Mouse (Mus musculus) myocyte (in vitro differentiated cells): Measurements from ENCODE around the gene Tsr1.

Source experiments
- CEBPB ChIP-seq: IDR thresholded peaks from 2 replicates; pipeline ENCODE4 v1.6.1; 2011; ENCODE audit warnings: mild to moderate bottlenecking, moderate library complexity; ENCODE audit not compliant: poor library complexity, insufficient read depth, severe bottlenecking
- E2F4 ChIP-seq: IDR thresholded peaks from one replicate; pipeline ENCODE4 v1.6.1; 2011; ENCODE audit warnings: mild to moderate bottlenecking, control low read depth, moderate library complexity; ENCODE audit not compliant: insufficient read depth
- MAX ChIP-seq: IDR thresholded peaks from one replicate; pipeline ENCODE4 v1.6.1; 2011; ENCODE audit warnings: low read depth, mild to moderate bottlenecking, control low read depth
- POLR2A ChIP-seq: IDR thresholded peaks from one replicate; pipeline ENCODE4 v1.6.1; 2011; ENCODE audit warnings: low read depth, mild to moderate bottlenecking, control low read depth, moderate library complexity; ENCODE audit not compliant: insufficient read length
- REST ChIP-seq: IDR thresholded peaks from one replicate; pipeline ENCODE4 v1.6.1; 2011; ENCODE audit warnings: mild to moderate bottlenecking, control low read depth, moderate library complexity; ENCODE audit not compliant: insufficient read depth, insufficient read length
- TCF3 ChIP-seq: IDR thresholded peaks from one replicate; pipeline ENCODE4 v1.6.1; 2011; ENCODE audit warnings: low read depth, control low read depth; ENCODE audit not compliant: insufficient read length
- USF1 ChIP-seq: IDR thresholded peaks from one replicate; pipeline ENCODE4 v1.6.1; 2011; ENCODE audit warnings: low read depth, mild to moderate bottlenecking, control low read depth, moderate library complexity

- no peak for TF ChIP-seq USF1
- TF ChIP-seq POLR2A = no peak
- no peak for TF ChIP-seq MAX
- no peak for TF ChIP-seq TCF3
- no peak for TF ChIP-seq CEBPB
- no peak for TF ChIP-seq REST
- TF ChIP-seq E2F4 = no peak
These were observed 33.5 kb upstream of the Tsr1 start for GRCm38 (mm10) chr11:74864421-74864820.
